Mouse (Mus musculus): ENCODE measurements around the gene Car15.

The Car15 gene

GRCm38 (mm10) chr16:17833321-17833680, 4.9 kb downstream of the Car15 start:
- DNase-seq (ENCODE audit: low read depth): no peak

DNA sequence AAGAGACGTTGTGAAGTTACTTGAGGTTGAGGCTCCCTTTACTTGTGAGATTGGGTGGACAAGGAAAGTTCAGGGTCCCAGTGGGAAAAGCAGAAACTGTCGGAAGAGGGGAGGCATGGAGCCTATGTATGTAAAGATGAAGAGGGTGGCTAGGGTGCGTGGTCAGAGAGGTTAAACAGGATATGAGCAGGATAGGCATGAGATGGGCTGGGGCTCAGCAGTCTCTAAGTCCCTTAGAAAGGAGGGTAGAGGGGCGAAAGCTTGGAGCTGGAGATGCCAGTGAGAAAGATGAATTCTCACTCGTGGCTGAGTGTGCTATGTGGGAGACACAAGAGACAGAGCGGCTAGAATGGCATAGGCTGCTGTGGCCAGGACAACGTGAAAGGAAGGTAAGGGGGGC, 5.3 kb downstream of the Car15 start, which contains the start of gene B830017H08Rik:
Gene B830017H08Rik (plus strand): TSS at position 301 of the 400 bp plus-strand sequence.
- no peak for DNase-seq (ENCODE audit: low read depth)

GRCm38 (mm10) chr16:17831781-17832180, 6.4 kb downstream of the Car15 start:
- no peak for DNase-seq (ENCODE audit: low read depth)

GRCm38 (mm10) chr16:17830385-17831178, 7.6 kb downstream of the Car15 start:
- DNase-seq (ENCODE audit: low read depth): no peak

- no peak for DNase-seq (ENCODE audit: low read depth)
Observed at GRCm38 (mm10) chr16:17828867-17829266, 9.3 kb downstream of the Car15 start.

DNA sequence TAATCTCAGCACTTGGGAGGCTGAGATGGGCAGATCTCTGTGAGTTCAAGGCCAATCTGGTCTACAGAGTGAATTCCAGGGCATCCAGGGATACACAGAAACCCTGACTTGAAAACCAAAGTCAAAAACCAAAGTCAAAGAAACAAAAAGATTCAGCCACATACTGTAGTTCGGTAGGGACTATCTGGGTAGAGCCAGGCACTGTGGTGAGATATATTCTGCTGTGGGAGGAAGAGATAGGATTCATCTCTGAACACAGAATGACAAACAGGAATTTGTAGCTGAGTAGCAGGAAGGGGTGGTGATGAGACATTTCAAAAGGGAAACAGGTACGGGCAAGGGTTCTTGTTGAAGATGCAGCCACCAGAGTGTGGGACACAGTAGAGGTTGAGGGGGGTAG, 9.9 kb downstream of the Car15 start:
- no peak for DNase-seq (ENCODE audit: low read depth)

- DNase-seq (ENCODE audit: low read depth): no peak
Observed at GRCm38 (mm10) chr16:17826500-17826899, 11.7 kb downstream of the Car15 start.

DNA sequence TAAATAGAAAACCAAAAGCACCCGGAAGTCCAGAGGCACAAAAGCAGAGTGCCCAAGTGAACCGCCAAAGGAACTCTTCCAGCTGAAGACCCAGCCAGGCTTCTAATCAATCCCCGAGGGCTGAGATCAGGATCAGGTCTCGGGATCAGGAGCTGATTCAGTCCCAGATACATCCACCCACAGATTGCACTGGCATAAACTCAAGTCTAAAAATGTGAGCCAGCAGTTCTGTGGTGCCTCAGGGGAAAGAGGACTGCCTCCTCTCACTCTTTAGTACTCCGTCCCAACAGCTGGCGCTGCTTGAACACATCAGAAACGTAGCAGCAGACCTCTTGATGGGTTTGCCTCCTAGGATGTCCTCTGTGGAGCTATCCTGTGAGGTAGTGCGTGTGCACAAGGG, 21.6 kb downstream of the Car15 start:
- DNase-seq (ENCODE audit: low read depth): no peak

GRCm38 (mm10) chr16:17815411-17816402, 22.5 kb downstream of the Car15 start:
- DNase-seq (ENCODE audit: low read depth): peak; percentile 88

DNA sequence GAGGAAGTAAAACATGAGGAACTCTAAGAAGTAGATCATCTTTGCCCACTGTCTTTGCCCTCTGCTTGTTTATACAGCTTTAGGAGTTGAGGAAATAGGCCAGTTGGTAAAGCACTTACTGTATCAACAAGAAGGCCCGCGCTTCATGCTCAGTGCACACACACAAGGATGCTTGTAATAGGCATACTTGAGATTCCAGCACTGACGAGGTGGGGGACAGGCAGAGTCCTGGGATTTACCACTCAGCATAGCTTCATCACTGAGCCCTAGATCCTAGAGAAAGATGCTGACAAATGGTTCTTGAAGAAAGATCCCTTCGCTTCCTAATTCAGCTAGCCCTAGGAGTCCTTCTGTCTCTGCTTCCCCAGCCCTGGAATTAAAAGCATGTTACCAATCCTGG, 25.0 kb downstream of the Car15 start:
- no peak for DNase-seq (ENCODE audit: low read depth)

- peak; percentile 67 for DNase-seq (ENCODE audit: low read depth)
Observed at GRCm38 (mm10) chr16:17812120-17812519, 26.0 kb downstream of the Car15 start.

GRCm38 (mm10) chr16:17809711-17810110, 28.5 kb downstream of the Car15 start:
- DNase-seq (ENCODE audit: low read depth): no peak

- no peak for DNase-seq (ENCODE audit: low read depth)
Observed at GRCm38 (mm10) chr16:17809125-17809524, 29.0 kb downstream of the Car15 start.

- DNase-seq (ENCODE audit: low read depth): peak; percentile 91
Observed at GRCm38 (mm10) chr16:17807192-17808009, 30.8 kb downstream of the Car15 start.

- peak; percentile 38 for DNase-seq (ENCODE audit: low read depth)
Observed at GRCm38 (mm10) chr16:17806581-17807191, 31.5 kb downstream of the Car15 start.

DNA sequence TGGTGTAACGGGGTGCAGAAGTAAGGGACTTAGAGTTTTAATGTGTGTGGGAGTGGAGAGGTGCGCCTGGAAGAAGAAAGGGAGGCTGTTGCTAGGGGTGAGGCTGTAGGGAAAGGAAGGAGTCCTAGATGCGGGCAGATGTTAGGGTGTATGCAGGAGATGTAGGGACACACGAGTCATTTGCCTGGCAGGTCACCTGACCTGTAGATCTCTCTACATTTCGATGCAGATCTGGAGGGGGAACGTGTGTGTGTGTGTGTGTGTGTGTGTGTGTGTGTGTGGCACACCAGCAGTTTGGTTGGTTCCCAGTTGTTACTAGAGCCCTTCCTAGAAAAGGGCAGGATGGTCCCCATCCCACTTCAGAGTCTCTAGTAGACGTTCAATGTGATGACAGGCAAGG, 33.2 kb downstream of the Car15 start:
- no peak for DNase-seq (ENCODE audit: low read depth)

- peak; percentile 70 for DNase-seq (ENCODE audit: low read depth)
Observed at GRCm38 (mm10) chr16:17804449-17804912, 33.7 kb downstream of the Car15 start.

DNA sequence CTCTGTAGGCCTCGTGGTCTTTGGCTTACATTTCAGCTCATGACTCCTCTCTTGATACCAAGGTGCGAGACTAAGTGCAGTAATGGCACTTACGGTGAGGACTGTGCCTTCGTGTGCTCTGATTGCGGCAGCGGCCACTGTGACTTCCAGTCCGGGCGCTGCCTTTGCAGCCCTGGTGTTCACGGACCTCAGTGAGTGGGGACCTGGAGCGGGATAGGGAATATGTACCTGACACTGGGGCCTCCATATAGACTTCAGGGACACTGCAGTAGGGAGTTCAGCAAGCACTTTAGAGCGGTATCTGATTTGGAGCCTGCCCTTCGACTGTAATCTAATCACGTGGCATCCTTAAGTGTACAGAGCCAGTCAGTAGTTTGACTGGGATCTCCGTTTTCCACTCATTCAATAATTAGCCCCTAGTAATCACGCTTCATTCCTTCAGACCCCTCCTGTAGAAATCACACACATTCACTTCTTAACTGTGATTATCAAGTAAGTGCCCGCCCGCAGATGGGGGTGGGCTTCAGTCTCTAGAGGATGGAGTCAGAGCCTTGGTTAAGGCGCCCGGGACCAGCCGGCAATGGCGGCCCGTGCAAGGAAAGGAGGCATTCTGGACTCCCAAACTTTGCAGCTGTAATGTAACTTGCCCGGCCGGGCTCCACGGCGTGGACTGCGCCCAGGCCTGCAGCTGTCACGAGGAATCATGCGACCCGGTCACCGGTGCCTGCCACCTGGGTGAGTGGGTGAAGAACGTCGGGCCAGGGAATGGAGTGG, 34.3 kb downstream of the Car15 start:
- no peak for DNase-seq (ENCODE audit: low read depth)

- peak; percentile 48 for DNase-seq (ENCODE audit: low read depth)
Observed at GRCm38 (mm10) chr16:17802839-17803674, 35.1 kb downstream of the Car15 start.

DNA sequence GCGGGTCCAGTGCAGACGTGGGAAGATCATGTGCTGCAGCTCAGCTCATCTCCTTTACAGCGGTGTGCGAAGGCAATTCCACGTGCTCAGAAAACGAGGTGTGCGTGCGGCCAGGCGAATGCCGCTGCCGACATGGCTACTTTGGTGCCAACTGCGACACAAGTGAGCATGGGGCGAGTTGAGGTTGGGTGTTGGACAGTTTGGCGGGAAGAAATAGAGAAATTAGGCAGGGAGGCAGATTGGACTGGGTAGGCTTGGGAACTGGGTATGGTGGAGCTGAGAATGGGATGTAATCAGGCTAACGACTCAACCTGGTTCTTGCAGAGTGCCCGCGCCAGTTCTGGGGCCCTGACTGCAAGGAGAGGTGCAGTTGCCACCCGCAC, 35.7 kb downstream of the Car15 start:
- DNase-seq (ENCODE audit: low read depth): no peak
